Mouse (Mus musculus) olfactory bulb, adult 2 months (tissue): ENCODE measurements around the gene Slc17a7. TPM values are rescaled to one million over a fixed set of nuclear protein-coding genes. Genes with fewer than 3 reads are reported as not detected.

ENCODE experiments used
- H3K27ac ChIP-seq: fragments of 200-500 bp; 2 replicates; pipeline ENCODE4 v1.5.1; 2012; ENCODE audit warnings: low read depth, low read length; ENCODE audit not compliant: insufficient read depth
- H3K4me1 ChIP-seq: fragments of 200-500 bp; 2 replicates; pipeline ENCODE4 v1.6.1; 2012; ENCODE audit warnings: low read length; ENCODE audit not compliant: control insufficient read depth, insufficient read depth
- H3K4me3 ChIP-seq: fragments of 200-500 bp; 2 replicates; pipeline ENCODE4 v1.5.1; 2012; ENCODE audit warnings: mild to moderate bottlenecking, low read depth, low read length, moderate library complexity; ENCODE audit not compliant: insufficient read depth
- CTCF ChIP-seq: fragments of 200-500 bp; IDR thresholded peaks from 2 replicates; pipeline ENCODE4 v1.5.1; 2012; ENCODE audit warnings: low read depth, mild to moderate bottlenecking, low read length, moderate library complexity; ENCODE audit not compliant: insufficient read depth
- POLR2A ChIP-seq: fragments of 200-500 bp; IDR thresholded peaks from 2 replicates; pipeline ENCODE4 v1.6.1; 2012; ENCODE audit warnings: mild to moderate bottlenecking, low read depth, low read length, moderate library complexity; ENCODE audit not compliant: insufficient read depth
- WGBS: fragments of 180-500 bp; shearing (Covaris S2); methylation state at CpG from one replicate; pipeline ENCODE4 v1.1.7; 2018; 5-methylcytosine and 5-hydroxymethylcytosine counted together
- polyA plus RNA-seq: library from polyadenylated mRNA; stranded (reverse); fragments of >200 nt; gene quantifications from 2 replicates; pipeline ENCODE4 v1.2.4, GENCODE M21; 2012; ENCODE audit warnings: low replicate concordance; ENCODE audit not compliant: missing spikeins, insufficient read depth, insufficient read length

The Slc17a7 gene
- polyA plus RNA-seq, 1 experiment: not detected

GRCm38 (mm10) chr7:45190186-45190585 is 26.4 kb downstream of the Slc17a7 start:
- Histone ChIP-seq H3K4me1 (0 out of 2 replicates have a peak, but pooled peaks cover 6% of the 10 kb centered on the region), H3K4me3 (no peak overlapping the region), H3K27ac (no peak overlapping the region)
- WGBS: 80% methylated on average over 6 of the region's 6 CpGs
- TF ChIP-seq CTCF: no peak
- TF ChIP-seq POLR2A: no peak

DNA sequence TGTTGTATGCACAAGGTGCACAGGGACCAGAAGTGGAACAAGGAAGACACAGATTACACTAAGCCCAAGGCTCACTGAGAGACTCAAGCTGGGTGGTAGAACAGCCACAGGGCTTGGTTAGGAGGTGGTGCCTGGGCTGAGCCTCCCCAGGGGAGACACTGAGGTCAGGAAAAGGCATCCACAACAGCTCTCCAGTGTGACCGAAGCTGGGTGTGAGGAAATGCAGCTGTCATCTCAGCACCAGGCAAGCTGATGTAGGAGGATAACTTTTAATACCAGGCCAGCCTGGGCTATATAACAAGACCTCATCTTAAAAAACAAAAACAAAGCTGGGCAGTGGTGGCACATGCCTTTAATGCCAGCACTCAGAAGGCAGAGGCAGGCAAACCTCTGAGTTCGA is 27.4 kb downstream of the Slc17a7 start:
- Histone ChIP-seq H3K4me3 (no peak overlapping the region), H3K4me1 (0 out of 2 replicates have a peak, but pooled peaks cover 6% of the 10 kb centered on the region), H3K27ac (no peak overlapping the region)
- no peak for TF ChIP-seq CTCF
- TF ChIP-seq POLR2A: no peak
- 73% methylated on average over 2 of the region's 2 CpGs for WGBS

DNA sequence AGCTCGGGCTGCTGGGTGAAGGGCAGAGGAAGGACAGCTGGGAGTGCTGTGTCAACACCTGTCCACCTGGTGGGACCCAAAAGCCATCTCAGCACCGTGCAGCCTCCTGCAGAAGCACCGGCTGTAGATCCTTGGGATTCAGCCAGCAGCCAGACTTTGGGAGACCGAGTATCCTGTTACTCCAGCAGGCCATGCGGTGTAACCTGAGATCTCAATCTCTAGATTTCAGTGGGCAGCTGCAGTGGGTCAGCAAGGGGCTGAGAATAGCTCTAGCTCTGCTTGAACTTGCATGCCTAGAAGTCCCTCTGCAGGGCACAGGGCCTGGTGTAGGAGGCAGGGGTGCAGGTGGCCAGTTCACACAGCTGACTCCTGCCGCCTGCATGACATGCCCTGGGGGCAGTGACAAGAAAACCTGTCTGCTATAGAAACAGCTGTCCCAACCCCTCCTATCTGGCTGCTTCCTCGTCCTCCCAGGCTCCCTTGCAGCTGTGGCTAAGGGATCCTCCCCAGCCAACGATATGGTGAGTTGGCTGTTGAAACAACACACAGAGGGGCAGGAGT is 28.1 kb downstream of the Slc17a7 start:
- TF ChIP-seq POLR2A: no peak
- no peak for TF ChIP-seq CTCF
- 57% methylated on average over 8 of the region's 8 CpGs for WGBS
- no peak overlapping the region for H3K27ac ChIP-seq
- no peak overlapping the region for H3K4me3 ChIP-seq
- peaks cover 8% of the 10 kb centered on the region; the same call in 1 of the 2 replicates for H3K4me1 ChIP-seq

GRCm38 (mm10) chr7:45192585-45193310 is 29.0 kb downstream of the Slc17a7 start:
- TF ChIP-seq POLR2A (no peak), CTCF (no peak)
- Histone ChIP-seq H3K4me1 (peaks cover 10% of the 10 kb centered on the region; the same call in 1 of the 2 replicates), H3K27ac (no peak overlapping the region), H3K4me3 (no peak overlapping the region)
- 87% methylated on average over 7 of the region's 7 CpGs for WGBS

- 74% methylated on average over 5 of the region's 5 CpGs for WGBS
- H3K4me1 ChIP-seq: peaks cover 10% of the 10 kb centered on the region; the same call in 1 of the 2 replicates
- TF ChIP-seq POLR2A: no peak
- TF ChIP-seq CTCF: no peak
- H3K4me3 ChIP-seq: no peak overlapping the region
- no peak overlapping the region for H3K27ac ChIP-seq
Observed at GRCm38 (mm10) chr7:45193406-45193805, 29.7 kb downstream of the Slc17a7 start.

- 82% methylated on average over 17 of the region's 17 CpGs for WGBS
- TF ChIP-seq POLR2A (no peak), CTCF (no peak)
- Histone ChIP-seq H3K27ac (no peak overlapping the region), H3K4me1 (peaks cover 13% of the 10 kb centered on the region; the same call in 1 of the 2 replicates), H3K4me3 (no peak overlapping the region)
Observed at GRCm38 (mm10) chr7:45193871-45194785, 30.4 kb downstream of the Slc17a7 start.

DNA sequence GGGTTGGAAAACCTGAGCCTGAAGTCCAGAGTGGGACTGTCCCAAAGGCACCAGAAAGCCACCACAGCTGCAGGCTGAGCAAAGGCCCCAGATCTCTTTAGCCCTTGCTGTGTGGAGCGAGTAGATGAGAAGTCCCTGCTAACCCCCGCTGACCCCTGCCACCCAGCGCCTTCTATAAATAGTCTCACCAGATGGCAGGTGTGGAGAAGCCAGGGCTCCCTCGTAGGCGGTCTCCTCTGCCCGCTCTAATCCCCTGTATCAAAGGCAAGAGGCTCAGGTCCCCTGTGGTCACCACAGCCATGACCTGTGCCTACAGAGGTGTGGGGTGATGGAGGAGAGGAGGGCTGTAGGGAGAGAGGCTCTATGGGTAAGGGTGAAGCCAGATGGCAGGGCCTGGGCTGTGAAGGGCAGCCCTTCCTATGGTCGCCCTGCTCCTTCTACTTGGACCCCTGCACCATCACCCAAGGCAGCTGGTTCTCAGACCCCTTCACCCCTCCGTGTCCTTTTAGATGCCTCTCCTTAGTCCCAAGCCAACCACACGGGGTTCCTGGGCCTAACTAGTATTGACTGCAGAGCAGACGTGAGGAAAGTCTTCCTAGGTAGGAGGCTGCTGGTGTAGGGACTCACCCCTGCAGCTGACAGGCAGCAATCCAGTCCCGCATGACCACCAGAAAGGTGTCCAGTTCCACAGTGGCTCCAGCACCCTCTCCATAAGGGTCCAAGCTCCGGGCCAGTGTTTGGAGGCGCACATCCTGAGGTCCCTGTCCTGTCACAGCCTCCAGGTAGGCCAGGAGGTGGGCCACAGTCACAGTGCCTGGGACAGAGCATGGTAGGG is 31.8 kb downstream of the Slc17a7 start:
- Histone ChIP-seq H3K4me1 (peaks cover 8% of the 10 kb centered on the region; the same call in 1 of the 2 replicates), H3K27ac (no peak overlapping the region), H3K4me3 (no peak overlapping the region)
- WGBS: 79% methylated on average over 13 of the region's 13 CpGs
- TF ChIP-seq POLR2A: no peak
- TF ChIP-seq CTCF: no peak

GRCm38 (mm10) chr7:45196176-45196535 is 32.4 kb downstream of the Slc17a7 start:
- Histone ChIP-seq H3K4me3 (no peak overlapping the region), H3K27ac (no peak overlapping the region), H3K4me1 (peaks cover 8% of the 10 kb centered on the region; the same call in 1 of the 2 replicates)
- 95% methylated on average over 4 of the region's 4 CpGs for WGBS
- TF ChIP-seq POLR2A (no peak), CTCF (no peak)
